Mouse (Mus musculus): ENCODE data around the gene Otos.

DNA sequence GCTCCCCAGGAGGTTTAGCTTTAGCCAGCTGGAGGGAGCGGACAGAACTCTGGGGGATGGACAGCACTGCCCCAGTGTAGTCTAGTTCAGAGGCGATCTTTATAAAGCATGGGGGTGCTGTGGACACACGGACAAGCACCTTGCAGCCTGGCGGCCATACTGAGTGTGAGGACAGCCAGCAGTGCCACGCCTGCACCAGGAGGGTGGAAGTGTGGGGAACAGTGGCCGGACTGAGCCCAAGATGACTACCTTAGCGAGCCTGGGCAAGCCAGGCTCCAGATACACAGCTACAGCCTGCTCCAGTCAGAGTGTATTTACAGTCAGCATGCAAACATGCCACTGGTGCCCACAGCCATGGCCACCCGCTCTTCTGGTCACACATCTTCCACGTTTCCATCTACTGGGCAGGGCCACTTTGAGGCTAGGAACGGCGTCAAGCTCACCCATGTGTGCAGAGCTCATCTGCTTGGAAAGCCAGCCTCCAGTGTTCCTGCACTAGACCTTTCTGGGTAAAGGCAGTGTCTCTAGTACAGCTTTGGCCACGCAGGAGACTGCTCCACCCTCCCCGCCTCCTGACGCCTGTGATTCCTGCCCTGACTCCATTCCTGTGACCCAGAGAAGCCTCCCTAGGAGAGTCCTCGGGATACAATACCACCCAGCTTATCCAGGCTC, 11.0 kb downstream of the Otos start:
- TF ChIP-seq CTCF (conservative IDR thresholded peaks at IDR 0.05; ENCODE audit: low read length) (no peak), NANOG (IDR thresholded peaks at IDR 0.05; ENCODE audit: borderline replicate concordance, low read length) (no peak), POU5F1 (IDR thresholded peaks at IDR 0.05; ENCODE audit: borderline replicate concordance, low read length) (no peak)

All from E14TG2a.4 (cell line).